Mouse (Mus musculus): Measurements from ENCODE around the gene 5730455P16Rik. TPM values are rescaled to one million over a fixed set of nuclear protein-coding genes. Genes with fewer than 3 reads are reported as not detected.
"Not testable (repeated sequence)": the region's sequence is repeated elsewhere in the genome, so short reads cannot be mapped to it uniquely, and the experiment has no call there.

5730455P16Rik gene
- polyA plus RNA-seq, 1 experiment from 2014 or later = 40.4 TPM

GRCm38 (mm10) chr11:80383019-80383625, 5.3 kb upstream of the 5730455P16Rik start, which contains the start of gene Zfp207:
Zfp207 (plus strand) TSS chr11:80383279.
- peak within 1 kb of the TSS; percentile 84 for H3K4me2 ChIP-seq (replicated peaks)
- H3K27ac ChIP-seq = peak within 1 kb of the TSS; percentile 90
- peak; percentile 95 for DNase-seq (ENCODE audit: low spot score)
- peak; percentile 95 for ATAC-seq (ENCODE audit: low FRiP score)
- H3K4me1 ChIP-seq (replicated peaks; ENCODE audit: control insufficient read depth, insufficient read depth, low read length) = peaks cover 33% of the 10 kb centered on the region
- peak within 1 kb of the TSS; percentile 92 for H3K9ac ChIP-seq
- peak within 1 kb of the TSS; percentile 74 for H3K4me3 ChIP-seq (replicated peaks; ENCODE audit: low read length)
- peaks cover 22% of the 10 kb centered on the region for H3K36me3 ChIP-seq (replicated peaks; ENCODE audit: control insufficient read depth, insufficient read depth)
- no peaks in the 10 kb centered on the region for H3K27me3 ChIP-seq (ENCODE audit: control insufficient read depth, insufficient read depth, low read length)
- under 1% methylated on average over 33 of the region's 33 CpGs for WGBS
- H3K9me3 ChIP-seq (ENCODE audit: control insufficient read depth, low read length) = no peaks in the 10 kb centered on the region

GRCm38 (mm10) chr11:80382626-80383018, 4.8 kb upstream of the 5730455P16Rik start:
- Histone ChIP-seq H3K4me1 (replicated peaks; ENCODE audit: control insufficient read depth, insufficient read depth, low read length) (peaks cover 33% of the 10 kb centered on the region), H3K9ac (peak overlapping the region; percentile 92), H3K4me2 (replicated peaks) (peak overlapping the region; percentile 79), H3K27ac (peak overlapping the region; percentile 90), H3K27me3 (ENCODE audit: control insufficient read depth, insufficient read depth, low read length) (no peaks in the 10 kb centered on the region), H3K36me3 (replicated peaks; ENCODE audit: control insufficient read depth, insufficient read depth) (peaks cover 17% of the 10 kb centered on the region), H3K9me3 (ENCODE audit: control insufficient read depth, low read length) (no peaks in the 10 kb centered on the region), H3K4me3 (replicated peaks; ENCODE audit: low read length) (peak overlapping the region; percentile 74)
- DNase-seq (ENCODE audit: low spot score) (peak; percentile 51), ATAC-seq (ENCODE audit: low FRiP score) (peak; percentile 22; the same call in 1 of the 2 replicates)
- 9% methylated on average over 12 of the region's 12 CpGs for WGBS

- ATAC-seq (ENCODE audit: low FRiP score); H3K4me3 ChIP-seq (replicated peaks; ENCODE audit: low read length); H3K9ac ChIP-seq; H3K9me3 ChIP-seq (ENCODE audit: control insufficient read depth, low read length); H3K27me3 ChIP-seq (ENCODE audit: control insufficient read depth, insufficient read depth, low read length); H3K4me2 ChIP-seq (replicated peaks); H3K27ac ChIP-seq; DNase-seq (ENCODE audit: low spot score): not testable (repeated sequence)
- 98% methylated on average over 7 of the region's 7 CpGs for WGBS
- Histone ChIP-seq H3K36me3 (replicated peaks; ENCODE audit: control insufficient read depth, insufficient read depth) (peaks cover 14% of the 10 kb centered on the region; the same call in 1 of the 2 replicates), H3K4me1 (replicated peaks; ENCODE audit: control insufficient read depth, insufficient read depth, low read length) (peaks cover 16% of the 10 kb centered on the region)
Measured at GRCm38 (mm10) chr11:80379184-80379583, 1.4 kb upstream of the 5730455P16Rik start.

GRCm38 (mm10) chr11:80378452-80379068, 726 bp upstream of the 5730455P16Rik start:
- not testable (repeated sequence) for H3K27me3 ChIP-seq (ENCODE audit: control insufficient read depth, insufficient read depth, low read length)

GRCm38 (mm10) chr11:80376651-80377050, 1.2 kb downstream of the 5730455P16Rik start:
- 64% methylated on average over 4 of the region's 4 CpGs for WGBS
- Histone ChIP-seq H3K27ac (no peak overlapping the region), H3K27me3 (ENCODE audit: control insufficient read depth, insufficient read depth, low read length) (no peaks in the 10 kb centered on the region), H3K4me1 (replicated peaks; ENCODE audit: control insufficient read depth, insufficient read depth, low read length) (peaks cover 10% of the 10 kb centered on the region), H3K36me3 (replicated peaks; ENCODE audit: control insufficient read depth, insufficient read depth) (peaks cover 34% of the 10 kb centered on the region), H3K4me2 (replicated peaks) (peak overlapping the region; percentile 66; the same call in 1 of the 2 replicates), H3K4me3 (replicated peaks; ENCODE audit: low read length) (no peak overlapping the region), H3K9ac (peak overlapping the region; percentile 96; the same call in 1 of the 2 replicates), H3K9me3 (ENCODE audit: control insufficient read depth, low read length) (no peaks in the 10 kb centered on the region)
- ATAC-seq (ENCODE audit: low FRiP score) (no peak), DNase-seq (ENCODE audit: low spot score) (no peak)

More at GRCm38 (mm10) chr11:80378452-80379068, 726 bp upstream of the 5730455P16Rik start:
- peak overlapping the region; percentile 80 for H3K4me3 ChIP-seq (replicated peaks; ENCODE audit: low read length)
- ATAC-seq (ENCODE audit: low FRiP score); DNase-seq (ENCODE audit: low spot score); H3K9me3 ChIP-seq (ENCODE audit: control insufficient read depth, low read length): not testable (repeated sequence)
- H3K36me3 ChIP-seq (replicated peaks; ENCODE audit: control insufficient read depth, insufficient read depth) = peaks cover 19% of the 10 kb centered on the region
- H3K27ac ChIP-seq = peak overlapping the region; percentile 89
- H3K4me1 ChIP-seq (replicated peaks; ENCODE audit: control insufficient read depth, insufficient read depth, low read length) = peaks cover 16% of the 10 kb centered on the region
- peak overlapping the region; percentile 66 for H3K4me2 ChIP-seq (replicated peaks)
- 68% methylated on average over 2 of the region's 2 CpGs for WGBS
- H3K9ac ChIP-seq = peak overlapping the region; percentile 96; the same call in 1 of the 2 replicates

- no peak overlapping the region for H3K4me2 ChIP-seq (replicated peaks)
- H3K4me3 ChIP-seq (replicated peaks; ENCODE audit: low read length) = no peak overlapping the region
- H3K4me1 ChIP-seq (replicated peaks; ENCODE audit: control insufficient read depth, insufficient read depth, low read length) = no peaks in the 10 kb centered on the region
- no peak overlapping the region for H3K9ac ChIP-seq
- no peaks in the 10 kb centered on the region for H3K9me3 ChIP-seq (ENCODE audit: control insufficient read depth, low read length)
- DNase-seq (ENCODE audit: low spot score) = peak; percentile 55
- H3K27me3 ChIP-seq (ENCODE audit: control insufficient read depth, insufficient read depth, low read length) = no peaks in the 10 kb centered on the region
- peaks cover 80% of the 10 kb centered on the region for H3K36me3 ChIP-seq (replicated peaks; ENCODE audit: control insufficient read depth, insufficient read depth)
- ATAC-seq (ENCODE audit: low FRiP score) = no peak
- H3K27ac ChIP-seq = no peak overlapping the region
- 92% methylated on average over 1 of the region's 1 CpGs for WGBS
Measured at GRCm38 (mm10) chr11:80368949-80369348, 8.9 kb downstream of the 5730455P16Rik start.

- no peaks in the 10 kb centered on the region for H3K9me3 ChIP-seq (ENCODE audit: control insufficient read depth, low read length)
- H3K27ac ChIP-seq = no peak overlapping the region
- WGBS = 41% methylated on average over 4 of the region's 4 CpGs
- H3K4me2 ChIP-seq (replicated peaks) = no peak overlapping the region
- peaks cover 4% of the 10 kb centered on the region; the same call in 1 of the 2 replicates for H3K36me3 ChIP-seq (replicated peaks; ENCODE audit: control insufficient read depth, insufficient read depth)
- DNase-seq (ENCODE audit: low spot score) (no peak), ATAC-seq (ENCODE audit: low FRiP score) (no peak)
- H3K4me3 ChIP-seq (replicated peaks; ENCODE audit: low read length) = no peak overlapping the region
- no peaks in the 10 kb centered on the region for H3K4me1 ChIP-seq (replicated peaks; ENCODE audit: control insufficient read depth, insufficient read depth, low read length)
- no peak overlapping the region for H3K9ac ChIP-seq
- H3K27me3 ChIP-seq (ENCODE audit: control insufficient read depth, insufficient read depth, low read length) = no peaks in the 10 kb centered on the region
Measured at GRCm38 (mm10) chr11:80354832-80355231, 23.0 kb downstream of the 5730455P16Rik start.

- 79% methylated on average over 5 of the region's 5 CpGs for WGBS
- no peaks in the 10 kb centered on the region for H3K27me3 ChIP-seq (ENCODE audit: control insufficient read depth, insufficient read depth, low read length)
- no peak overlapping the region for H3K27ac ChIP-seq
- no peak overlapping the region for H3K9ac ChIP-seq
- H3K4me2 ChIP-seq (replicated peaks) = no peak overlapping the region
- peak; percentile 95 for DNase-seq (ENCODE audit: low spot score)
- no peaks in the 10 kb centered on the region for H3K9me3 ChIP-seq (ENCODE audit: control insufficient read depth, low read length)
- 0 out of 2 replicates have a peak, but pooled peaks have one; percentile 21 for ATAC-seq (ENCODE audit: low FRiP score)
- H3K4me3 ChIP-seq (replicated peaks; ENCODE audit: low read length) = no peak overlapping the region
- no peaks in the 10 kb centered on the region; the same call in 1 of the 2 replicates for H3K36me3 ChIP-seq (replicated peaks; ENCODE audit: control insufficient read depth, insufficient read depth)
- no peaks in the 10 kb centered on the region for H3K4me1 ChIP-seq (replicated peaks; ENCODE audit: control insufficient read depth, insufficient read depth, low read length)
Measured at GRCm38 (mm10) chr11:80351832-80352430, 25.9 kb downstream of the 5730455P16Rik start.

GRCm38 (mm10) chr11:80342482-80342881, 35.4 kb downstream of the 5730455P16Rik start:
- Histone ChIP-seq H3K4me2 (replicated peaks) (no peak overlapping the region), H3K4me3 (replicated peaks; ENCODE audit: low read length) (no peak overlapping the region), H3K9me3 (ENCODE audit: control insufficient read depth, low read length) (no peaks in the 10 kb centered on the region), H3K4me1 (replicated peaks; ENCODE audit: control insufficient read depth, insufficient read depth, low read length) (0 out of 2 replicates have a peak, but pooled peaks cover 5% of the 10 kb centered on the region), H3K36me3 (replicated peaks; ENCODE audit: control insufficient read depth, insufficient read depth) (no peaks in the 10 kb centered on the region), H3K9ac (no peak overlapping the region), H3K27me3 (ENCODE audit: control insufficient read depth, insufficient read depth, low read length) (no peaks in the 10 kb centered on the region), H3K27ac (peak overlapping the region; percentile 49; the same call in 1 of the 2 replicates)
- 3% methylated on average over 2 of the region's 2 CpGs for WGBS
- DNase-seq (ENCODE audit: low spot score) (no peak), ATAC-seq (ENCODE audit: low FRiP score) (no peak)
